45 mouse cellular contexts compared by ENCODE assay signal in genomic region chr5:86482031-86482430, GRCm38 (mm10). TPM values are rescaled to one million over a fixed set of nuclear protein-coding genes. Genes with fewer than 3 reads are reported as not detected.
"Had no signal": no experiment of that assay in that cellular context is flagged by ENCODE, and none has a peak within 500 bp of the region (broad histone marks: within the 10 kb centered on the region; RNA-seq: fewer than 3 reads in every experiment).

No protein-coding gene starts in this region.

- DNase-seq: left cerebral cortex, postnatal 4 days; liver; liver, embryonic 13.5 days; liver, postnatal 0 days; lung, adult 18-20 months; lung, adult 2 months; lung, postnatal 10 days; lung, postnatal 14 days; lung, postnatal 36 days; lung, postnatal 4 days had no signal

RNA-seq across cellular contexts. Expression of gene Tmprss11a, which starts 13.2 kb away (rescaled TPM):
- total RNA-seq: left cerebral cortex, postnatal 14 days; left cerebral cortex, postnatal 25 days; left cerebral cortex, postnatal 4 days; liver, adult 2 months; megakaryocyte progenitor cell, adult 5-6 weeks; megakaryocyte, adult 5-6 weeks; megakaryocyte-erythroid progenitor cell, adult 5-6 weeks; midbrain, postnatal 0 days; monocyte, adult 5-6 weeks had no signal
- polyA plus RNA-seq: limb, embryonic 10.5 days; limb, embryonic 11.5 days; limb, embryonic 12.5 days; limb, embryonic 13.5 days; limb, embryonic 14.5 days; limb, embryonic 15.5 days; liver, adult 2 months; liver, embryonic 11.5 days; liver, embryonic 12.5 days; liver, embryonic 13.5 days; liver, embryonic 14.5 days; liver, embryonic 15.5 days; liver, embryonic 16.5 days; liver, postnatal 0 days; lung, embryonic 15.5 days; lung, embryonic 16.5 days; lung, postnatal 0 days; macrophage; midbrain, embryonic 10.5 days; midbrain, embryonic 11.5 days; midbrain, embryonic 12.5 days; midbrain, embryonic 13.5 days; midbrain, embryonic 14.5 days; midbrain, embryonic 15.5 days; midbrain, embryonic 16.5 days; midbrain, postnatal 0 days; myocyte; neural tube, embryonic 11.5 days had no signal

RNA-seq across cellular contexts. Expression of gene Tmprss11g, which starts 36.4 kb away (rescaled TPM):
- total RNA-seq: left cerebral cortex, adult 8-10 months; left cerebral cortex, postnatal 10 days; left cerebral cortex, postnatal 14 days; left cerebral cortex, postnatal 25 days; left cerebral cortex, postnatal 4 days; liver, adult 2 months; megakaryocyte progenitor cell, adult 5-6 weeks; megakaryocyte, adult 5-6 weeks; megakaryocyte-erythroid progenitor cell, adult 5-6 weeks; midbrain, postnatal 0 days; monocyte, adult 5-6 weeks had no signal
- polyA plus RNA-seq: limb, embryonic 10.5 days; limb, embryonic 11.5 days; limb, embryonic 12.5 days; limb, embryonic 13.5 days; limb, embryonic 14.5 days; liver, adult 2 months; liver, embryonic 11.5 days; liver, embryonic 12.5 days; liver, embryonic 13.5 days; liver, embryonic 14.5 days; liver, embryonic 15.5 days; liver, embryonic 16.5 days; liver, postnatal 0 days; lung, embryonic 14.5 days; lung, postnatal 0 days; macrophage; midbrain, embryonic 10.5 days; midbrain, embryonic 11.5 days; midbrain, embryonic 12.5 days; midbrain, embryonic 13.5 days; midbrain, embryonic 14.5 days; midbrain, embryonic 15.5 days; midbrain, embryonic 16.5 days; midbrain, postnatal 0 days; myocyte; neural tube, embryonic 11.5 days had no signal
